Mouse (Mus musculus) thymus, postnatal 14 days (tissue): Measurements from ENCODE around the gene St13.

Experiments
- DNase-seq: peaks from one replicate; pipeline ENCODE4 v3.0.0; 2021

St13 gene

DNA sequence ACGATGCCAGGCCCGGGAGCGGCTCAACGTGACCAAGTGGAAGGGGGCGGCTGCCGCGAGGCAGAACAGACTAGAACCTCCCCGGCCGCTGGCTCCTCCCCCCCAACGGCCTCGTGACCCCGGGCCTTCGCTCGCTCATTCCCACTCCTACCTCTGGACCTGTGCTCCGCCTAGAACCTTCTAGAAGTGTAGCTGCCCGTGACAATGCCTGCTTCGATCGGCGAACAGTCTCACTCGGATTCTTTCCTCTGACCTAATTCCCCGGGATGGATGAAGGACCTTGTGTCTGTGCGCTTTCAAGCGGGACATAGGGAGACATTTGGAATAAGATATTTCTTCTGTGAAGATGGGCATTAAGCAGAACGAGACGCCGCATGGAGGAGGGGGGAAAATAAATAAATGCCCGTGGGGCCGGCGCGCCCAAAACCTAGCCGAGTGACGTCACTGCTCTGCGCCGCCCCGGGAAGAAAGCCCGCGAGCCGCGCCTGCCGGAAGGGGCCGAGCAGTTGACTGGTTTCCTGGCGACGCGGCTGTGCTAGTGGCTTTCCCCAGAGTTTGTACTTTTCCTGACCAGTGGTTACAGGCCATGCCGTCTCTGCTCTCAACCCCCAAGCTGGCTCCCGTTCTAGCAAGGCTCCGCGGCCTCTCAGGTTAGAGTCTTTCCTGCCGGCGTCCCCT, at the start of gene St13, which contains the start of gene Xpnpep3:
TSS of gene St13 (minus strand) at position 440 of the 678 bp plus-strand sequence.
TSS of gene Xpnpep3 (plus strand) at position 501 of the 678 bp plus-strand sequence.
- peak; percentile 98 for DNase-seq

DNA sequence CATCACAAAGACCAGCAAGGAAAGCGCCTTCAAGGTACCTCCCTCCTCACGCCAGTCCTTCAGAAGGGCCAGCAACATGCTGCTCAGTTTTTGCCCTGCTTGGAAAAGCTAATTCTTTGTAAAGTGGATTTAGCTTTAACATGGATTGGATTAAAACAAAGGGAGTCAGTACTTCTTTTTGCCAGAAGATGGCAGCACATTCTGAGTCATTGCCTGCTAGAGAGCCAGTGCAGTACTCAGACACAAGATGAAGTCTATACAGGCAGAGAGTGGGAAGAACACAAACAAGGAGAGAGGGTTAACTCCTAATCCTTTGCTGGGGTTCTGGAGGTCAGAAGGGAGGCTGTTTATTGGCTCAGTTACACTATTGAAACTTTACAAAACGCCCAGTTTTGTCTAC, 48.6 kb upstream of the St13 start:
- DNase-seq, result peak; percentile 71

DNA sequence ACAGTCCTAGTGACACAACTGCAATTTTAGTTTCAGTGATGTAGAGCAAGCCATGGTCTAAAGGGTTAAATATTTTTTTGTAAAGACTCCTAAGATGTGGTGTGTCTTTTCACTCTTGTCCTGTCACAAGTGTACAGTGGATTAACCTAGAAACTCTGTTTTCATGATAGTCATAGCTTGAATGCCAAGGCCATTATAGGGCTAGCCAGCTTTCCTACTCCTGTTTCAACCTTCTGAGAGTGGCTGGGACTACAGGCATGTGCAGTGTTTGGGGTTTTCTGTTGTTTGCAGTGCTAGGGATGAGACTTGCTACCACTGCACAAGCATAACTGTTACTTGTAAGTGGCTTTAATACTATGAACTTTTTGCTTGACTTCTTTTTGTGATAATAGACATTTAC, 39.4 kb upstream of the St13 start:
- no peak for DNase-seq

DNA sequence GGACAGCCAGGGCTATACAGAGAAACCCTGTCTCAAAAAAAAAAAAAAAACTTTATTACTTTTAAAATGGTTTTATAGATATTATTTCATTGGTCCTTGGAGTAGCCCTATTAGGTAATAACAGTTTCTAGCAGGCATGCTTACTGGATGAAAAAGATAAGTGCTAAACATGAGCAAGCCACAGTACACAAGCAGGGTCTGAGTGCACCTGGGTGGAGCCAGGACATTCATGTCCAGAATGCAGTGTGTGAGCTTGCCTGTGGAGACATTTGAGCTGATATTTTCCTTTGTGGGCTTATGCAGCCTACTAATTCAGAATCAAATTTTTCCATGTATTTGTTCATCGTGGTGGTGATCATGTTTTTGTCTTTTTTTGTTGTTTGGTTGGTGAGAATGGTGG, 38.5 kb upstream of the St13 start:
- no peak for DNase-seq

DNA sequence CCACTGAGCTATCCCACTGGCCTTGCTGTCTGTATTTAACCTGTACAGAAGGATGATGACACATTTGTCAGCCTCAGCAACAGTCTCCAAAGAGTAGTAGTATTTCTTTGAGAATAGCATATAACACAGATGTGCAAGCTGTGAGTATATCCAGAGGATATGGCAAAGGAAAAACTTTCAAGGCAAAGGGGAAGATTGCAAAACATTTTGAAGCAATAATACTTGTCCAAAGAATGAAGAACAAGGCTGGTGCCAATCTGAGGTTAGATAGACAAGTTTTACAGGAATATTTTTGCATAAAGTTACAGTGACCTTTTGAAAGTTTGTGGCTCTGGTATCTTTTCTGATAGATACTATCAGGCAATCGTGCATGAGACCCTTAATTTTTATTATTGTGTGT, 31.3 kb upstream of the St13 start:
- DNase-seq, result no peak

DNA sequence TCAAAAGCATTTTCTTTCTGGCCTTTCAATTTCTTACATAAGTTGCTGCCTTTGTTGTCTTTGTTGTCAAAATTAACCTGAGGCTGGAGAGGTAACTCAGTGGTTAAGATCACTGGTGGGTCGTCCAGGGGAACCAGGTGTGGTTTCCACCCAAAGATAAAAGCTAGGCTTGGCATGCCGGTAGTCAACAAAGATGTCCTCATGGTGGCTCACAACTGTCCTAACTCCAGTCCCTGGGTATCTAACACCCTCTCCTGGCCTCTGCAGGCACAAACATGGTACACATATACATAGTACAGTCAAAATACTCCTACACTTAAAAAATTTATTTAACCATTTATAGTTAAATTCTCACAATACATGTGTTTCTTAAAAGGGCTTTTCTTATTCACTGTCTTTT, 28.1 kb upstream of the St13 start:
- no peak for DNase-seq

DNA sequence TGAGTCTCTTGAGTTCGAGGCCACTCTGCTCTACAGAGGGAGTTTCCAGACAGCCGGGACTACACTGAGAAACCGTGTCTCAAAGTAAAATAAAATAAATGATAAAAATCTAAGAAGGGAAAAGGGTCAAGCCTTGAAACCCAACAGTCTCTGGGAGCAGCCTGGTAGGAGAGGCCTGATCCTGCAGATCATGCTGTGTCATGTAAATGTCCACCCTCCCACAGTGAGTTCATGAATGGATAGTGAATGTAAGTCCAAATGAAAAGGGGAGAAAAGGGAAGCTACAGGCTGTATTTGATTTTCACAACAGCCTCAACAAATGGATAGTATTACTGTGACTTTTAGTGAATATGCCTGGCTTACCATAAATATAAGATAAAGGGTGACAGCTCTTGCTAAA, 25.4 kb upstream of the St13 start:
- DNase-seq, result no peak

DNA sequence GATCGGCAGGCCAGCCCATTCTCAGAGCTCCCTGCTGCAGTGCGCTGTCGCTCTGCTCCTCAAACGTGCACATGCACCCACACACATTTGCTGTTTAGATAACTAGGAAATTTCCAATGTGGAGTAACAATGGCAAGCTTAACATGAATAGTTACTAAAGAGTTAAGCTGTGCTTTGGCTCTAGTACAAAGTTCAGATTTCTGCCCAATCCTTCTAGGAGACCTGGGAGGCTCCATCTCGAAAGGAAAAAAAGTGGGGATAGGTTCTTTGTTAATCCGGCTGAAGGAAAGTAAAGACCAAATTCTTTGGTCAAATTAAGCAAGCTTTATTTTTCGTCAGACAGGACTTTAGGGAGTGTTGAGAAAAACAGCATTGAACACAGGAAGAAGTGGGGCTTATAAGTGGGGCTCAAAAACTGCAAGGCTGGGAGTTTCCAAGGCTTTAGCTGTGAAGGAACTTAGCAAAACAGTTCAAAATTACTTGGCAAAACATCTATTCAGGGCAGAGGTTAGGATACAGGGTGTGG, 22.3 kb upstream of the St13 start:
- DNase-seq, result no peak

DNA sequence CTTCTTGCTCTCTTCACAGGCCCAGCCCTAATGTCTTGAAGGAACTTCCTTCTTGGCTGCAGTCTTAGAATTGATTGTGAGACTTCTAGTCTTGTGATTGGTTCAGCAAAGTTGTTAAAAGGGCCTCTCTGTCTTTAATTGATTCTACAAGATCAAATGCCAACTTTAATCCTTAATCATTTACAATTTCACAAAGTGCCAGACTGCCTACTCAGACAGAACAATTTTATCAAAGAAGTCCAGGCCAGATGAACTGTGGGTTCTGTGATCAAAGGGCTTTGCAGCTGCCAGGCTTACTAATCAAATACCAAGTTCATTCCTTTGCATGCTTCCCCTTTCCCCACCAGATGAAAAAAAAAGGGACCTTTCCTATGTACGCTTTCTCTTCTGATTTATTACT, 21.6 kb upstream of the St13 start:
- DNase-seq, result no peak

DNA sequence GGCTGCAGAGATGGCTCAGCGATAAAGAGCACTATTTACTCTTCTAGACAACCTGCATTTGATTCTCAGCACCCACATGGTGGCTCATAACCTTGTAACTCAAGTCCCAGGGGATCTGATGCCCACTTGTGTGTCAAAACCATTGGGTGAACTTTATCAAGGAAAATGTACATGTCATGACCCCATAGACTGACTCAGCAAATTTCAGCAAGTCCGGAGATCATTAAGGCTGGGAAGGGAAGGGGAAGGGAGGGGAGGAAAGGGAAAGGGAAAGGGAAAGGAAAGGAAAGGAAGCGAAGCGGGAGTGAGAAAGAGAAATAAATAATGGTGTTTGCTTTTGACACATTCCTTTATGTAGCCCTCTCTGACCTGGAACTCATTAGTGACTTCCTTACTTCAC, 18.2 kb upstream of the St13 start:
- no peak for DNase-seq

DNA sequence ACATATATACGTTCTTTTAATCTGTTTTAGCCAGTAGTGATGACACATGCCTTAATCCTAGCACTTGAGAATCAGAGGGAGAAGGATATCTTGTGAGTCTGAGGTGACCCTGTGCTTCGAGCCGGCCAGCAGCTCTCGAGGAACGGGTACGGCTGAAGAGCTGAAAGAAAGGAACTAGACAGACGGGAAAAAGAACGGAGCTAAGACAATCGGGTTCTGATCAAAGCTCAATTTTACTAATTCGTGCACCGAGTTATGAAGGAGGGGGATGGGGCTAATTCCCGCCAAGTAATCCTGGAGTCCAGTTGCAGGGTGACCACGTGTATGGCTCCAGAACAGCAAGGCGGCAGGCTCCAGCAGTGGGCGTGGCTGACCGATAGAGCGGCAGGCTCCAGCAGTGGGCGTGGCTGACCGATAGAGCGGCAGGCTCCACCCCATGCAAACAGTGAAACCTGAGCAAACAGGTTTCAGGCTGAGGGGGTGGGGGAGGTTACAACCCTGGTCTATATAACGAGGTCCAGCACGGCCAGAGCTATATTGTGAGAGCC, 17.0 kb upstream of the St13 start:
- peak; percentile 54 for DNase-seq

DNA sequence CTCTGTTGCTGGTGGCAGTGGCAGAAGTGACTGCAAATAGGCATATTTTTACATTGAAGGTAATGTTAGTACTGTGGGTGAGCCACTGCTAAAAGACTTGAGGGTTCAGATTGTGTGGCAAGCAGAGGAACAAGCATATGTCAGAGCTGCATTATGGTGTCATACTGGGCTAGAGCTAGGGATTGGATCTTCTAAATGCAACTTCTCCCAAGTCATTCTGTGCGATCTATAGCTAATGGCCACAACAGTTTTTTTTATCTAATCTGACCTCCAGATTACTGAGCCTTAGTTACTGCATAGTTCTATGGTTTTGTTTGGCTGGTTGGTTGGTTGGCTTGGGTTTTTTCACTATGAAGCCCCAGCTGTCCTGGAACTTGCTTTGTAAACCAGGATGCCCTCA, 8.3 kb upstream of the St13 start, which contains the start of gene Dnajb7:
TSS of gene Dnajb7 (minus strand) at position 101 of the 400 bp plus-strand sequence.
- no peak for DNase-seq

DNA sequence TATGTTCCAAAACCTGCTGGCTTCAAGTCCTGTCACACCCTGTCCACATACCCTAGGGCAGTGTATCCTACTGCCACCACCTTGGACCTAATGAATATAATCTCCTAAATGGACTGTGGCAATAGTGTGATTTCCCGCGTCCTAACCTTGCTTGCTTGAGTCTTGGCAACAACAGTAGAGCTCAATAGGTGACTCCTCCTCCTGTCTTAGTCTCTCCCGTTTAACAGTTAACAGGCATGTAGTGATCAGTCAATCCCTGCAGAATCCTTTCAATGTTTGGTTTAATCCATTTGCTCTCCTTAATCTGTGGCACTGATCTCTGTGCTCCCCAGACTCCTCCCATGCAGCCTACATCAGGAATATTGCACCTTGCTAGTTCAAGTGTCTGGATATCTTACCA, 5.1 kb upstream of the St13 start:
- DNase-seq, result no peak

DNA sequence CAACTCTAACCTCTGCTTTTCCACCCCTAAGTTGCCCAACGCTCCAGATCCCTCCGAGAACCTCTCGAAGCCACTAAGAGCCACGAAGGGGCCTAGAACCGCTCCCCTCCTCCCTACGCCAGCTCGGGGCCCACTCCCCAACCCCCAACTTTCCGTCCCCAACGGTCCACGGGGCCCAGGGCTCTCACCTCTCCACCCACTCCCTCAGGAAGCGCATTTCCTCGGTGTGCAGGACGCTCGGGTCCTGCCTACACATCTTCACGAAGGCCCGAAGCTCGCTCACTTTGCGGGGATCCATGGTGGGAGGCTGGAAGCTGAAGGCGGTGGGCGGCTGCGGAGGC, 610 bp downstream of the St13 start:
- DNase-seq, result no peak

DNA sequence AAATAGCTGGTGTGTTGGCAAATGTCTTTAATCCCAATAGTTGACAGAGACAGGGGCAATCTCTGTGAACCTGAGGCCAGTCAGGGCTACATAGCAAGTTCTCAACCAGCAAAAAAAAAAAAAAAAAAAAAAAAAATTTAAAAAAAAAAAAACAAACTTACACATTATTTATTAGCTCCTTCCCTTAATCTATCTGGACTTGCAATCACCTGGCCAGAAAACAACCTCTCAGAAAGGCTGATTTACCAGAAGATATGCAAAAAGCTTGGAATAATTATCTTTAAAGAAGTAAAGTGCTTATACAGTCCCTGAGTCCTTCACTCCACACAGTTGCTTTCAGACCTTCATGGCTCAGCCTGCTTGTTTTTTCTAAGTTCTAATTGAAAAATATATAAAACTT, 1.7 kb downstream of the St13 start:
- no peak for DNase-seq

DNA sequence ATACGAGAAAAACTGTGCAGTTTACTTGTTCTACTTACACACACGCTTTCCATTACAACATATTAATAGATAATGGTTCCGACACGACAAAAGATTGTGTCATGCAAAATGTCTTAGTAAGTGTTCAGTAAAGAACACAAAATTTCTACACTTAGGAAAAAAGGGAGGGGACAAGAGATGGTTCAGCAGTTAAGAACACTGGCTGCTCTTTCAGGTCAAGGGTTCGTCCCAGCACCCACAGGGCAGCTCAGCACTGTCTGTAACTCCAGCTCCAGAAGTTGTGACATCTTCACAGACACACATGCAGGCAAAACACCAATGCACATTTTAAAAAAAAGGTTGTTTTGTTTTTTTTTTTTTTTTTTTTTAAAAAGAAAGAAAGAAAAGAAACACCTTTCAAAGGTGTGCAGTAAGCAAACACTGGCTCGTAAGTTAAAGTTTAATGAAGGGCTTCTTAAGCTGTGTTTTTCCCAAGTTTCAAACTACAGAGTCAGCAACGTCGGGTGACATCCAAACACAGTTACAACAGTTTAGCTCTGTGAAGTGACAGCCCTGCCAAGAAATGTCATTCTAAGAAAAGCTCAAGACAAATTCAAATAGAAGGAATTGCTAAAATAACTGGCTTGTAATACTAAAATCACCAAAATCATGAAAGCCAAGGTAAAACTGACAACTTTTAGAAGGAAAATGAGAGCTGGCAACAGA, 5.5 kb downstream of the St13 start:
- no peak for DNase-seq

DNA sequence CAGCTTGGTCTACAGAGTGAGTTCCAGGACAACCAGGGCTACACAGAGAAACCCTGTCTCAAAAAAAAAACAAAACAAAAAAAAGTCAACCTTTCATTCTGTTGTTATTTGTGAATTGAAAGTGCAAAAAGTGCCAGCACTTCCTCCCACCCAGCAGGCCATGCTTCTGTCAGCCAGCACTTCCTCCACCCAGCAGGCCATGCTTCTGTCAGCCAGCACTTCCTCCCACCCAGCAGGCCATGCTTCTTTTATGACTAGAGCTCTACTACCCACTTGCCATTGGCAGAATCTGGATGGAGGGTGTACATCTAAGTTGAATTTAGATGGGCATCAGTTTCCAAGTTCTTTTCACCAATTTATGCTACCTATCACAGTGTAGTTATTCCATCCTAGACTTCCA, 6.9 kb downstream of the St13 start:
- DNase-seq, result peak; percentile 53

DNA sequence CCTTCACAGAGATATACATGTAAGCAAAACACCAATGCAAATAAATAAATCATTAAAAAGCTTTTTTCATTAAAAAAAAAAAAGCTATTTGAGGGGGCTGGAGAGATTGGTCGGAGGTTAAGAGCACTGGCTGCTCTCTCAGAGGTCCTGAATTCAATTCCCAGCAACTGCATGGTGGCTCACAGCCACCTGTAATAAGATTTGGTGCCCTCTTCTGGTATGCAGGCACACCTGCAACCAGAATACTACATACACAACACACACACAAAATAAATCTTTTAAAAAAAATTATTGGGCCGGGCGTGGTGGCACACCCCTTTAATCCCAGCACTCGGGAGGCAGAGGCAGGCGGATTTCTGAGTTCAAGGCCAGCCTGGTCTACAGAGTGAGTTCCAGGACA, 13.6 kb downstream of the St13 start:
- no peak for DNase-seq

DNA sequence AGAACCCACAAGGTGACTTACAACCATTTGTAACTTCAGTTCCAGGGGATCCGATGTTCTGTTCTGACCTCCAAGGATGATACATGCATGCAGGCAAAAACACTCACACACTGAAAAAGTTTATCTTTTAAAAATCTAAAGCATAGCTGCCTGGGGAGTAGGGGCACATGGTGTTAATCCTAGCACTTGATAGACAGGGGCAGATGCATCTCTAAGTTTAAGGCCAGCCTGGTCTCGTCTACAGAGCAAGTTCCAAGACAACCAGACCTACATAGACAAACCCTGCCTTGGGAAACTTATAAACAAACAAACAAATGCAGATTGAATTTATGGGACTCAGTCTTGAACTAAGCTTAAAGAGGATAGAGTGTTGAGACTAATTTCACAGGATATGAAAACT, 21.0 kb downstream of the St13 start:
- no peak for DNase-seq

DNA sequence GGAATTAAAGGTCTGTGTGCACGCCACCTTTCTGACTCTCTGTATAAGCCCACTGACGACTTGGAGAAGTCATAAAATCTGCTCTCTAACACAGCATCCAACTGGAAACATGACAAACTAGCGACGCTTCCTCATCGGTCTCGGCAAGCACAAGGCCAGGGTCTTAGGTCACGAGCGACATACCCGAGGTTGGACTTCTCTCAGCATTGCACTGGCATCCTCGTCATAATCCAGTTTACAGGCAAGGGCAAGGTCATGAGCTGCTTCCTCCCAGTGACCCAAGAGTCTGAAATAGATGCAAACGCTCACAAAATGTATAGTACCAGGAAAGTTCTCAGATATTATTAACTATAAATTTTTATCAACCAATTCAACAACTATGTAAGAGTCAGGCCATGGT, 25.3 kb downstream of the St13 start:
- DNase-seq, result no peak

DNA sequence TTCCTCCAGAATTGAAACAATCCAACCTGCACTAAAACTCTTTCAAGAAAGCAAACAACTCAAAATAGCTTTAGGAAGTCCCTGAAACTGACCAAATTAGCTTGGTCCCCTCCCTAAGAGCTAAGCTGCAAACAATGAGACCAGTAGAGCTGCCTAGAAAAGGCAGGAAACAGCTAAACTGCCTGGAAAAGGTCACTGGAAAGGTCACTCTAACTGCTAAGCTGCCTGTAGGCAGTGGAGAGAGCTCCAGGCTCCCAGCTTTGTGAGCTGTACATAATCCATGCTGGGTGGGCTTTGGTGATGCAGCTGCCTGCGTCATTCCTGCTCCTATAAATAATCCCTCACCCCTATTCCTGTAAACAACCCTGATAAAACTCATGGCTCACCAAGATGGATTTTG, 29.5 kb downstream of the St13 start:
- DNase-seq, result no peak

DNA sequence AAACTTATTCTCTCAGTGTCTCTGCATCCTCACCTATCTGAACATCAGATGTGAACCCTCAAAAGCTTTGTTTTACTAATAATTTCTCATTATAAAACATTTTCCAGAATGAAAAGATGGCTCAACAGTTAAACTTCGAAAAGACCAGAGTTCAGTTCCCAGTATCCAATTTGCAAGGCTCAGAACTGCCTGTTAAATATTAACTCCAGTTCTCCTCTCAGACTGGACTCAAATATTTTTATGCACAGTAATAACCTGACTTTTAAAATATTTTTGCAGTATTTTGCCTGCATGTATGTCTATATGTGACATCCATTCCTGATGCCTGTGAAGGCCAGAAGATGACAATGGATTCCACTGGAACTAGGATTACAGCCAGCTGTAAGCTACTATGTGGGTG, 31.3 kb downstream of the St13 start:
- no peak for DNase-seq

DNA sequence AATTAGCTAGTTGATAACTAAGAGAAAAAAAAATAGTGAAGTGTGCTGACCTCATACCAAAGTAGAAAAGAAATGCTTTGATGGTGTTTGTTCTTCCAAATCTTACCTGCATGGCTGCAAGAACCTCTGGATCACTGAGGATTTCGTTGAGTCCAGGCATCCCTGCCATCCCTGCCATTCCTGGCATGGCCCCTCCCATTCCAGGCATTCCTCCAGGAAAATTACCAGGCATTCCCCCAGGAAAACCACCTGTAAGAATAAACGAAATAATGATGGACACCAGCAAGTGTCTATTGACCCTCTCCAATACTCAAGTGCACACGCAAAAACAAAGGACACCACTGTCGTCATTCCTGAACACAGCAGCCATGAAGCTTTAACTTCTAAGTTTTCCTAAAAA, 33.6 kb downstream of the St13 start:
- no peak for DNase-seq

DNA sequence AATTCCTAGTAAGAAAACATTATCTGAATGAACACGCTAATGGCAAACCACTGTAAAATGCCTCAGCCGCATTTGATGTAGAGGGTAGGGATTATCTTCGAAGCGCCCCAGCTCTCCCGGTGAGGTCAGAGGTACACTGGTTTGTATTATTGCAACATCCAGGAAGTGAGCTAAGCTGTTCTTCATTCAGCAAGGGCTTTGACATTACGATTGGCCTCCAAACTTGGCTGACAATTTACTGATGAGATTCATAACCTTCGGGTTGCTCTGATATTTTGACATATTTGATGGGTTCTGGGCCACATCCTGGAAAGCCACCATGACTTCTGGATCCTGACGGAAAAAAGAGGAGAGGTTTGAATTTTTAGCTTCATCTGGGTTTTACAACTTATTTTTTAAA, 34.6 kb downstream of the St13 start:
- no peak for DNase-seq
